Mouse (Mus musculus) forebrain, embryonic 14.5 days (tissue): Measurements from ENCODE around the gene Vmn2r87. TPM values are rescaled to one million over a fixed set of nuclear protein-coding genes. Genes with fewer than 3 reads are reported as not detected.
A peak's percentile ranks its signal among the peaks of the same experiment; 100 is the strongest.
"Not testable (repeated sequence)": the region's sequence is repeated elsewhere in the genome, so short reads cannot be mapped to it uniquely, and the experiment has no call there.

Experiments
- ATAC-seq: fragments of 200-750 bp; cut with Nextera tagmentation; 2 replicates; pipeline ENCODE4 v1.8.0; 2017; ENCODE audit warnings: mild to moderate bottlenecking, moderate library complexity
- DNase-seq: peaks from one replicate; pipeline ENCODE4 v3.0.0-alpha.2; 2015; ENCODE audit warnings: low spot score
- H3K27ac ChIP-seq: fragments of 300-500 bp; sonication (generic); 2 replicates; pipeline ENCODE4 v1.5.1; 2014; ENCODE audit warnings: low read depth, mild to moderate bottlenecking, control low read depth, low read length, moderate library complexity
- H3K27me3 ChIP-seq: fragments of 300-500 bp; sonication (generic); replicated peaks from 2 replicates; pipeline ENCODE4 v1.6.1; 2014; ENCODE audit warnings: low read length, control low read depth, mixed read lengths; ENCODE audit not compliant: control insufficient read depth, insufficient read depth
- H3K36me3 ChIP-seq: fragments of 300-500 bp; sonication (generic); 2 replicates; pipeline ENCODE4 v1.6.1; 2014; ENCODE audit warnings: low read length, control low read depth; ENCODE audit not compliant: control insufficient read depth, insufficient read depth
- H3K4me1 ChIP-seq: fragments of 300-500 bp; sonication (generic); 2 replicates; pipeline ENCODE4 v1.6.1; 2014; ENCODE audit warnings: antibody characterized with exemption, low read length, control low read depth; ENCODE audit not compliant: control insufficient read depth, insufficient read depth
- H3K4me2 ChIP-seq: fragments of 300-500 bp; sonication (generic); 2 replicates; pipeline ENCODE4 v1.6.1; 2014; ENCODE audit warnings: mild to moderate bottlenecking, control low read depth, low read length
- H3K4me3 ChIP-seq: fragments of 300-500 bp; sonication (generic); 2 replicates; pipeline ENCODE4 v1.5.1; 2014; ENCODE audit warnings: low read depth, low read length, control low read depth
- H3K9ac ChIP-seq: fragments of 300-500 bp; sonication (generic); 2 replicates; pipeline ENCODE4 v1.6.1; 2014; ENCODE audit warnings: mild to moderate bottlenecking, low read length, control low read depth, moderate library complexity
- H3K9me3 ChIP-seq: fragments of 300-500 bp; sonication (generic); replicated peaks from 2 replicates; pipeline ENCODE4 v1.6.1; 2016; ENCODE audit warnings: low read length, control low read depth, mixed read lengths; ENCODE audit not compliant: control insufficient read depth
- WGBS: fragments of 180-500 bp; shearing (Covaris S2); extraction: QIAGEN DNeasy Blood & Tissue Kit; methylation state at CpG from one replicate; pipeline ENCODE4 v1.1.7; 2014; 5-methylcytosine and 5-hydroxymethylcytosine counted together
- polyA plus RNA-seq: library from polyadenylated mRNA; unstranded; fragments of >200 nt; fragmentation: Nextera tagmentation; extraction: Ambion mirVana; gene quantifications from 2 replicates; pipeline ENCODE4 v1.2.1, GENCODE M21; 2014

The Vmn2r87 gene
- polyA plus RNA-seq: 0.08 and 0.12 TPM in 2 replicates

DNA sequence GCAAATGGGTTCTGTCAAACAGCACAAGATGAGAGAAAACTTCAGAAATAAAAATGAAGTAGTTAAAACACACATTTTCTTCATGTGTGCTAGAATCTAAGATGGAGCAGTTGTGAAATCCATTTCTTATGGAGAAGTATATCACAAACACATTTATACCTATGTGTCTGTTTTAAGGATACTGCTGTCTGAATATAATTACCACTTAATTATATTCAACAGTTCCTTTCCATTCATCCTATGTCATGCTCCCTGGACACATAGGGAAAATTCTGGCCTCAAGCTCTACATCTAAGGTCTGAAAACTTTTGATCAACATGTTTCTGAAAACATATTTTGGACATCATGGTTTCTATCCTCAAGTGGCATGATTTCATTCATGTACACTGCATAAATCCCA is at the start of gene Vmn2r87:
Gene Vmn2r87, minus strand, starts transcription at position 101 of the 400 bp plus-strand sequence.
- H3K27me3 ChIP-seq: no peaks in the 10 kb centered on the region
- no peak for ATAC-seq
- no peak within 1 kb of the TSS for H3K27ac ChIP-seq
- no peaks in the 10 kb centered on the region for H3K9me3 ChIP-seq
- no peaks in the 10 kb centered on the region for H3K4me1 ChIP-seq
- H3K9ac ChIP-seq: no peak within 1 kb of the TSS
- no peak for DNase-seq
- no peak within 1 kb of the TSS for H3K4me2 ChIP-seq
- no peak within 1 kb of the TSS for H3K4me3 ChIP-seq
- no peaks in the 10 kb centered on the region for H3K36me3 ChIP-seq

DNA sequence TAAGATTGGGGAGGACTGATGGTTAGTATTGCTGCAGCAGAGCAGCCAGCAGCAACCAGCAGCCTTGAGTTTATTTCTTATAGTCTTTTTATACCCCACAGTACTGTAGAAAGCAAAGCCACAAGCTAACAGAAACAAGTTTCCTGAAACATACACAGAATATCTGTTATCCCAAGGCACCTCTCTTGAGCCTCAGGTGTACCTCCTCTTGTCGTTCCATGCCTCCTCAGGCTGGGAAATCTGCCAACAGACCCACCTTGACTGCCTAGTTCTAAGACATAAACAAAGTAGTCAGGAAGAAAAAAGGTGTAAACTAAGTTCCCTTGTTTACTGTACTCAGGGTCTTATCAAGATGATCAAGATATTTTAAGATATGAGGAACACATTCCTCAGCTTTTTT is 47.1 kb upstream of the Vmn2r87 start:
- H3K4me2 ChIP-seq, H3K36me3 ChIP-seq, ATAC-seq, H3K9me3 ChIP-seq, H3K4me3 ChIP-seq, H3K27me3 ChIP-seq, H3K4me1 ChIP-seq, H3K27ac ChIP-seq, H3K9ac ChIP-seq, DNase-seq: not testable (repeated sequence)
- WGBS: 63% methylated on average over 1 of the region's 1 CpGs

- not testable (repeated sequence) for H3K36me3 ChIP-seq, H3K4me1 ChIP-seq, H3K9me3 ChIP-seq, H3K27me3 ChIP-seq
- DNase-seq: peak; percentile 83
- ATAC-seq: peak; percentile 98
- peak overlapping the region; percentile 57 for H3K4me2 ChIP-seq
- peak overlapping the region; percentile 48 for H3K4me3 ChIP-seq
- 0% methylated on average over 19 of the region's 21 CpGs for WGBS
- H3K9ac ChIP-seq: peak overlapping the region; percentile 65
- H3K27ac ChIP-seq: peak overlapping the region; percentile 15; the same call in 1 of the 2 replicates
These were observed 44.9 kb upstream of the Vmn2r87 start for GRCm38 (mm10) chr10:130541931-130542691.

- DNase-seq: no peak
- WGBS: 76% methylated on average over 3 of the region's 3 CpGs
- no peaks in the 10 kb centered on the region for H3K27me3 ChIP-seq
- H3K4me2 ChIP-seq: no peak overlapping the region
- no peaks in the 10 kb centered on the region for H3K36me3 ChIP-seq
- no peak overlapping the region for H3K9ac ChIP-seq
- no peaks in the 10 kb centered on the region for H3K9me3 ChIP-seq
- H3K4me3 ChIP-seq: no peak overlapping the region
- no peak for ATAC-seq
- H3K27ac ChIP-seq: no peak overlapping the region
- H3K4me1 ChIP-seq: no peaks in the 10 kb centered on the region
These were observed 38.9 kb upstream of the Vmn2r87 start for GRCm38 (mm10) chr10:130536101-130536500.

DNA sequence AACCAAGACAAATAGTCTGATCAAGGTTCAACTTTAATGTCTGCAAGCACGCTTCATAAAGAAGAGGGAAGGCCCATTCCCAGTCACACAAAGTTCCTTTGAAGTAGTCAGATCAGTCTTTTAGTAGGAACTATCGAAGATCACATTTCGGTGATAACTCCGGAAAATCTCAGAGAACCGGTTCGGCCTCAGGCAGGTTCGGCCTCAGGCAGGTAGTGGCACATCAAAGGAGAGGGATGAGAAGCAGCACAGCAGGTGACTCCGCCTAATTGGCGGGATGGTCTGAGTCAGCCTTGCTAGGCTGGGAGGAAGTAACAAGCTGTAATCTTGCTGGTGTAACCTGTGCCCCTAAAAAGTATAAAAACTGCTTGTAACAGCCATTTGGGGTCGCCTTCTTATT is 30.7 kb upstream of the Vmn2r87 start:
- H3K4me1 ChIP-seq: no peaks in the 10 kb centered on the region
- no peaks in the 10 kb centered on the region for H3K27me3 ChIP-seq
- no peak for DNase-seq
- H3K4me2 ChIP-seq: no peak overlapping the region
- H3K36me3 ChIP-seq: no peaks in the 10 kb centered on the region
- no peaks in the 10 kb centered on the region for H3K9me3 ChIP-seq
- 62% methylated on average over 10 of the region's 10 CpGs for WGBS
- H3K27ac ChIP-seq: no peak overlapping the region
- no peak overlapping the region for H3K4me3 ChIP-seq
- no peak overlapping the region for H3K9ac ChIP-seq
- no peak for ATAC-seq

DNA sequence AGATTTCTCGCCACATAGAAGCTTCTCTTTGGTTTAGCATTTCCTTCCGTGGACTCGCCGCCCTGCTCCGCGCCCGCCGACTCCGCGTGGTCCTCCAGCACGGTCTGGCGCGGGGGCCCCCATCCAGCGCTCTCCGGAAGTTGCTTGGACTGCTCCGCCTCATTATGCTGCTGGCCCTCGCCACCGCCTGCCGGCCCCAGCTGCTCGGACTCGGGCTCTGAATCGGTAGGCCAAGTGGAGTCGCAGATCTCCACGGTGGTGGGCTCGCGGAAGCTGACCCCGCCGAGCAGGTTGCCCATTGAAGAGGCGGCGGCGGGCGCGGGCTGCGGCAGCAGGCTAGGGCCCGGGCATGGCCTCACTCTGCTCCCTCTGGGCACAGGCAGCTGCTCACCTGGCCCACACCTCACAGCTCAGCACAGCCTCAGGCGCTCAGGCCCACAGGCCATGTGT is 26.9 kb downstream of the Vmn2r87 start:
- H3K27ac ChIP-seq: no peak overlapping the region
- 5% methylated on average over 36 of the region's 36 CpGs for WGBS
- H3K4me3 ChIP-seq: peak overlapping the region; percentile 44
- no peaks in the 10 kb centered on the region for H3K27me3 ChIP-seq
- peak; percentile 97 for ATAC-seq
- peak overlapping the region; percentile 75 for H3K4me2 ChIP-seq
- H3K4me1 ChIP-seq: no peaks in the 10 kb centered on the region
- DNase-seq: peak; percentile 59
- H3K9ac ChIP-seq: peak overlapping the region; percentile 69
- H3K9me3 ChIP-seq: no peaks in the 10 kb centered on the region
- H3K36me3 ChIP-seq: no peaks in the 10 kb centered on the region

GRCm38 (mm10) chr10:130455950-130456349 is 41.2 kb downstream of the Vmn2r87 start, which contains the start of gene Vmn2r86:
Gene Vmn2r86 (minus strand): TSS chr10:130456050.
- ATAC-seq, H3K27me3 ChIP-seq, DNase-seq, H3K4me1 ChIP-seq, H3K9me3 ChIP-seq, H3K27ac ChIP-seq, H3K4me3 ChIP-seq, H3K4me2 ChIP-seq, H3K36me3 ChIP-seq, H3K9ac ChIP-seq: not testable (repeated sequence)
- WGBS: 89% methylated on average over 1 of the region's 1 CpGs

GRCm38 (mm10) chr10:130444776-130445175 is 52.4 kb downstream of the Vmn2r87 start:
- Histone ChIP-seq H3K4me2 (no peak overlapping the region), H3K27me3 (no peaks in the 10 kb centered on the region), H3K9ac (no peak overlapping the region), H3K27ac (no peak overlapping the region), H3K4me1 (no peaks in the 10 kb centered on the region), H3K9me3 (no peaks in the 10 kb centered on the region), H3K4me3 (no peak overlapping the region), H3K36me3 (no peaks in the 10 kb centered on the region)
- ATAC-seq: no peak
- DNase-seq: no peak
- WGBS: 94% methylated on average over 21 of the region's 21 CpGs

GRCm38 (mm10) chr10:130434185-130434898 is 62.9 kb downstream of the Vmn2r87 start:
- not testable (repeated sequence) for H3K4me2 ChIP-seq, H3K4me3 ChIP-seq, H3K9me3 ChIP-seq, H3K27ac ChIP-seq, H3K27me3 ChIP-seq, DNase-seq, H3K9ac ChIP-seq, ATAC-seq, H3K36me3 ChIP-seq, H3K4me1 ChIP-seq
- WGBS: 84% methylated on average over 11 of the region's 11 CpGs
